Mouse (Mus musculus) erythroblast, embryonic 14.5 days (primary cell): ENCODE results near the gene Vmn1r121. TPM values are rescaled to one million over a fixed set of nuclear protein-coding genes. Genes with fewer than 3 reads are reported as not detected.
"Not testable (repeated sequence)": the region's sequence is repeated elsewhere in the genome, so short reads cannot be mapped to it uniquely, and the experiment has no call there.

Experiments
- H3K27me3 ChIP-seq: 2 replicates; pipeline ENCODE4 v1.6.1; 2012; ENCODE audit warnings: inconsistent platforms; ENCODE audit not compliant: control insufficient read depth
- H3K36me3 ChIP-seq: 2 replicates; pipeline ENCODE4 v1.6.1; 2012; ENCODE audit warnings: mild to moderate bottlenecking, inconsistent platforms; ENCODE audit not compliant: control insufficient read depth
- H3K4me1 ChIP-seq: 2 replicates; pipeline ENCODE4 v1.6.1; 2012; ENCODE audit warnings: inconsistent platforms; ENCODE audit not compliant: control insufficient read depth
- H3K4me3 ChIP-seq: replicated peaks from 2 replicates; pipeline ENCODE3; 2012; ENCODE audit warnings: moderate library complexity, mild to moderate bottlenecking, inconsistent platforms
- H3K9me3 ChIP-seq: 2 replicates; pipeline ENCODE4 v1.6.1; 2012; ENCODE audit warnings: low read length, inconsistent platforms, mixed read lengths; ENCODE audit not compliant: control insufficient read depth
- polyA plus RNA-seq: library from polyadenylated mRNA; stranded (reverse); fragments of >175 nt; gene quantifications from 2 replicates; pipeline ENCODE4 v1.2.3, GENCODE M21; 2012

Vmn1r121 gene
- polyA plus RNA-seq = not detected in 2 replicates

GRCm38 (mm10) chr7:21098413-21098812 is at the start of gene Vmn1r121:
Vmn1r121 (minus strand) TSS chr7:21098513.
- H3K9me3 ChIP-seq, H3K4me1 ChIP-seq, H3K4me3 ChIP-seq, H3K27me3 ChIP-seq, H3K36me3 ChIP-seq: not testable (repeated sequence)

GRCm38 (mm10) chr7:21134028-21134427 is 35.7 kb upstream of the Vmn1r121 start, which contains the start of gene Vmn1r122:
Vmn1r122 (minus strand) TSS chr7:21134128.
- H3K36me3 ChIP-seq, H3K27me3 ChIP-seq, H3K4me1 ChIP-seq, H3K4me3 ChIP-seq, H3K9me3 ChIP-seq: not testable (repeated sequence)

- not testable (repeated sequence) for H3K9me3 ChIP-seq, H3K4me1 ChIP-seq
Observed at GRCm38 (mm10) chr7:21053684-21054083, 44.6 kb downstream of the Vmn1r121 start, which contains the start of gene Vmn1r120. Vmn1r120 (minus strand) TSS chr7:21053784.

More at GRCm38 (mm10) chr7:21053684-21054083, 44.6 kb downstream of the Vmn1r121 start, which contains the start of gene Vmn1r120:
- not testable (repeated sequence) for H3K27me3 ChIP-seq, H3K4me3 ChIP-seq, H3K36me3 ChIP-seq

Other genes with a start within 250 kb of the Vmn1r121 start
- gene Vmn1r116, start 226.3 kb downstream of the Vmn1r121 start, polyA plus RNA-seq = not detected in 2 replicates
- not detected in 2 replicates for gene Vmn1r117, start 214.4 kb downstream of the Vmn1r121 start, polyA plus RNA-seq
- not detected in 2 replicates for gene Vmn1r118, start 186.2 kb downstream of the Vmn1r121 start, polyA plus RNA-seq
- gene Vmn1r119, start 86.1 kb downstream of the Vmn1r121 start, polyA plus RNA-seq = not detected in 2 replicates
- not detected in 2 replicates for gene Vmn1r120, start 44.7 kb downstream of the Vmn1r121 start, polyA plus RNA-seq
- gene Vmn1r122, start 35.6 kb upstream of the Vmn1r121 start, polyA plus RNA-seq = not detected in 2 replicates
- gene Vmn1r123, start 63.7 kb upstream of the Vmn1r121 start, polyA plus RNA-seq = not detected in 2 replicates
- gene Gm5157, start 91.9 kb upstream of the Vmn1r121 start, polyA plus RNA-seq = 0.05 TPM in 1 of 2 replicates, not detected in the other
- not detected in 2 replicates for gene Vmn1r124, start 162.1 kb upstream of the Vmn1r121 start, polyA plus RNA-seq
- gene Vmn1r125, start 173.7 kb upstream of the Vmn1r121 start, polyA plus RNA-seq = not detected in 2 replicates
- not detected in 2 replicates for gene Vmn1r126, start 203.0 kb upstream of the Vmn1r121 start, polyA plus RNA-seq
- gene Vmn1r127, start 221.3 kb upstream of the Vmn1r121 start, polyA plus RNA-seq = not detected in 2 replicates